24 mouse cellular contexts compared by ENCODE assay signal in genomic region chr1:61277170-61277710, GRCm38 (mm10).
DNase-seq lines count a peak whose midpoint lies in the region; ATAC-seq and TF ChIP-seq lines count a peak whose summit lies in the region.
"Had no signal": no experiment of that assay in that cellular context is flagged by ENCODE, and none has a peak within 500 bp of the region (broad histone marks: within the 10 kb centered on the region; RNA-seq: fewer than 3 reads in every experiment).

No protein-coding gene starts in this region.

- 72% methylated on average over 4 of the region's 4 CpGs for WGBS in kidney, adult 2 months
- 88% methylated on average over 4 of the region's 4 CpGs for WGBS in forebrain, embryonic 16.5 days

- ATAC-seq in forebrain, embryonic 16.5 days = no peak
- ATAC-seq: CD4-positive, CD25-positive, alpha-beta regulatory T cell, adult 4 months; forebrain, embryonic 14.5 days; hindbrain, postnatal 0 days had no signal

- H3K9ac ChIP-seq in forebrain, embryonic 16.5 days (replicated peaks; ENCODE audit: low read depth, low read length) = no peak overlapping the region
- H3K9ac ChIP-seq: embryonic facial prominence, embryonic 15.5 days; heart, embryonic 13.5 days; hindbrain, embryonic 13.5 days had no signal

- intact Hi-C loops in heart, postnatal 14 days (cut with DNase I) = loop anchor here (5.0 kb wide), 1 partner anchor 95 kb away; no protein-coding TSS in a partner anchor

- no peaks in the 10 kb centered on the region for H3K4me1 ChIP-seq in kidney, adult 2 months (ENCODE audit: control insufficient read depth, insufficient read depth, low read length)
- peaks cover 6% of the 10 kb centered on the region for H3K4me1 ChIP-seq in forebrain, embryonic 16.5 days (replicated peaks; ENCODE audit: control insufficient read depth, insufficient read depth, low read length)
- H3K4me1 ChIP-seq: embryonic facial prominence, embryonic 15.5 days; forebrain, embryonic 10.5 days; heart, embryonic 13.5 days; hindbrain, embryonic 13.5 days had no signal

- no peak overlapping the region for H3K4me2 ChIP-seq in forebrain, embryonic 16.5 days (ENCODE audit: low read length)
- H3K4me2 ChIP-seq: embryonic facial prominence, embryonic 15.5 days; heart, embryonic 13.5 days; hindbrain, embryonic 13.5 days had no signal

- no peak overlapping the region for H3K27ac ChIP-seq in kidney, adult 2 months (ENCODE audit: insufficient read depth, low read depth, low read length)
- H3K27ac ChIP-seq in forebrain, embryonic 16.5 days (ENCODE audit: low read length) = no peak overlapping the region
- H3K27ac ChIP-seq: embryonic facial prominence, embryonic 15.5 days; forebrain, embryonic 10.5 days; heart, embryonic 13.5 days; hindbrain, embryonic 13.5 days; hindbrain, postnatal 0 days had no signal

- H3K36me3 ChIP-seq in kidney, adult 2 months (ENCODE audit: control insufficient read depth, insufficient read depth, low read length) = no peaks in the 10 kb centered on the region
- H3K36me3 ChIP-seq in forebrain, embryonic 16.5 days (ENCODE audit: control insufficient read depth, insufficient read depth) = no peaks in the 10 kb centered on the region
- H3K36me3 ChIP-seq: embryonic facial prominence, embryonic 15.5 days; forebrain, embryonic 10.5 days; G1E; heart, embryonic 13.5 days; hindbrain, embryonic 13.5 days had no signal

- no peaks in the 10 kb centered on the region for H3K27me3 ChIP-seq in kidney, adult 2 months (replicated peaks; ENCODE audit: control insufficient read depth, insufficient read depth, low read length)
- H3K27me3 ChIP-seq in forebrain, embryonic 16.5 days (replicated peaks; ENCODE audit: control insufficient read depth, insufficient read depth, low read length) = no peaks in the 10 kb centered on the region
- H3K27me3 ChIP-seq: embryonic facial prominence, embryonic 15.5 days; heart, embryonic 13.5 days; hindbrain, embryonic 13.5 days had no signal

- no peaks in the 10 kb centered on the region for H3K9me3 ChIP-seq in forebrain, embryonic 16.5 days (ENCODE audit: control insufficient read depth, low read length)
- H3K9me3 ChIP-seq: embryonic facial prominence, embryonic 15.5 days; forebrain, embryonic 10.5 days; G1E; heart, embryonic 13.5 days; hindbrain, embryonic 13.5 days had no signal

- no peak for TF ChIP-seq CTCF in kidney, adult 2 months (conservative IDR thresholded peaks at IDR 0.05; ENCODE audit: insufficient read depth, insufficient read length, low read depth, low read length)

- no peak overlapping the region for H3K4me3 ChIP-seq in kidney, adult 2 months (ENCODE audit: insufficient read depth, low read depth, low read length)
- H3K4me3 ChIP-seq in forebrain, embryonic 16.5 days (replicated peaks; ENCODE audit: low read length) = no peak overlapping the region
- H3K4me3 ChIP-seq: embryonic facial prominence, embryonic 15.5 days; erythroblast, embryonic 14.5 days; forebrain, embryonic 10.5 days; heart, embryonic 13.5 days; hindbrain, embryonic 13.5 days had no signal

- TF ChIP-seq POLR2A in kidney, adult 2 months (IDR thresholded peaks at IDR 0.05; ENCODE audit: low read depth, low read length) = no peak

- peak; percentile 93 for DNase-seq in heart, adult 11 months
- DNase-seq in heart, postnatal 4 days = no peak
- DNase-seq in heart, adult 9 months (ENCODE audit: low spot score in 2 of 2) = peak; percentile 39 to 79
- no peak for DNase-seq in heart, postnatal 14 days
- DNase-seq in kidney, adult 2 months = peak; percentile 53
- DNase-seq in kidney, adult 18-20 months = no peak
- DNase-seq: adrenal gland, adult 8-10 months; adrenal gland, postnatal 36 days; B cell, adult 2 months; cerebellum, adult 11 months; cerebellum, adult 8-10 months; cerebellum, postnatal 14 days; embryo, embryonic 11 days; gastrocnemius, postnatal 36 days had no signal

Comparison
In these comparisons a context has a peak if more than half of its experiments do, and no peak if none do; other contexts are left out.
1. DNase-seq: peak in heart, adult 11 months (single experiment), heart, adult 9 months (2 of 2) and kidney, adult 2 months (single experiment); none in heart, postnatal 4 days (single experiment), heart, postnatal 14 days (0 of 2) and kidney, adult 18-20 months (single experiment).